Mouse (Mus musculus): ENCODE data around the gene Borcs8. TPM values are rescaled to one million over a fixed set of nuclear protein-coding genes. Genes with fewer than 3 reads are reported as not detected.

Gene Borcs8
- polyA plus RNA-seq, 1 experiment from 2014 or later: 41.9 TPM

- Histone ChIP-seq H3K27ac (ENCODE audit: low read depth, low read length) (no peak overlapping the region), H3K4me1 (replicated peaks; ENCODE audit: control insufficient read depth, insufficient read depth, low read length) (peaks cover 2% of the 10 kb centered on the region; the same call in 1 of the 2 replicates), H3K9me3 (ENCODE audit: control insufficient read depth, low read length) (no peaks in the 10 kb centered on the region), H3K36me3 (ENCODE audit: control insufficient read depth, insufficient read depth, low read length) (peaks cover 1% of the 10 kb centered on the region; the same call in 1 of the 2 replicates), H3K27me3 (ENCODE audit: control insufficient read depth, insufficient read depth, low read length) (no peaks in the 10 kb centered on the region), H3K9ac (ENCODE audit: low read length) (no peak overlapping the region), H3K4me3 (ENCODE audit: low read depth, low read length) (no peak overlapping the region), H3K4me2 (ENCODE audit: low read depth, low read length, severe bottlenecking) (no peak overlapping the region)
- DNase-seq (ENCODE audit: low spot score): no peak
- no peak for ATAC-seq (replicated peaks; ENCODE audit: low FRiP score)
- 74% methylated on average over 3 of the region's 3 CpGs for WGBS
These were observed 10.9 kb upstream of the Borcs8 start for GRCm38 (mm10) chr8:70128435-70128834.

- Histone ChIP-seq H3K4me1 (replicated peaks; ENCODE audit: control insufficient read depth, insufficient read depth, low read length) (peaks cover 2% of the 10 kb centered on the region; the same call in 1 of the 2 replicates), H3K4me2 (ENCODE audit: low read depth, low read length, severe bottlenecking) (no peak overlapping the region), H3K4me3 (ENCODE audit: low read depth, low read length) (no peak overlapping the region), H3K9me3 (ENCODE audit: control insufficient read depth, low read length) (no peaks in the 10 kb centered on the region), H3K27me3 (ENCODE audit: control insufficient read depth, insufficient read depth, low read length) (no peaks in the 10 kb centered on the region), H3K36me3 (ENCODE audit: control insufficient read depth, insufficient read depth, low read length) (peaks cover 5% of the 10 kb centered on the region; the same call in 1 of the 2 replicates), H3K9ac (ENCODE audit: low read length) (no peak overlapping the region), H3K27ac (ENCODE audit: low read depth, low read length) (no peak overlapping the region)
- WGBS: 72% methylated on average over 9 of the region's 9 CpGs
- no peak for DNase-seq (ENCODE audit: low spot score)
- no peak for ATAC-seq (replicated peaks; ENCODE audit: low FRiP score)
These were observed 9.9 kb upstream of the Borcs8 start for GRCm38 (mm10) chr8:70129309-70129952.

- no peak overlapping the region for H3K4me2 ChIP-seq (ENCODE audit: low read depth, low read length, severe bottlenecking)
- peaks cover 2% of the 10 kb centered on the region; the same call in 1 of the 2 replicates for H3K4me1 ChIP-seq (replicated peaks; ENCODE audit: control insufficient read depth, insufficient read depth, low read length)
- H3K9me3 ChIP-seq (ENCODE audit: control insufficient read depth, low read length): no peaks in the 10 kb centered on the region
- no peak overlapping the region for H3K27ac ChIP-seq (ENCODE audit: low read depth, low read length)
- no peaks in the 10 kb centered on the region for H3K27me3 ChIP-seq (ENCODE audit: control insufficient read depth, insufficient read depth, low read length)
- ATAC-seq (replicated peaks; ENCODE audit: low FRiP score) (no peak), DNase-seq (ENCODE audit: low spot score) (no peak)
- peaks cover 8% of the 10 kb centered on the region; the same call in 1 of the 2 replicates for H3K36me3 ChIP-seq (ENCODE audit: control insufficient read depth, insufficient read depth, low read length)
- WGBS: 80% methylated on average over 3 of the region's 3 CpGs
- no peak overlapping the region for H3K9ac ChIP-seq (ENCODE audit: low read length)
- H3K4me3 ChIP-seq (ENCODE audit: low read depth, low read length): no peak overlapping the region
These were observed 9.2 kb upstream of the Borcs8 start for GRCm38 (mm10) chr8:70130066-70130465.

GRCm38 (mm10) chr8:70131166-70131883, 8.0 kb upstream of the Borcs8 start, which contains the start of gene Nr2c2ap:
Nr2c2ap (plus strand) TSS chr8:70131333.
- ATAC-seq (replicated peaks; ENCODE audit: low FRiP score) (peak; percentile 88), DNase-seq (ENCODE audit: low spot score) (peak; percentile 90)
- Histone ChIP-seq H3K9ac (ENCODE audit: low read length) (peak within 1 kb of the TSS; percentile 75), H3K4me3 (ENCODE audit: low read depth, low read length) (peak within 1 kb of the TSS; percentile 75), H3K9me3 (ENCODE audit: control insufficient read depth, low read length) (no peaks in the 10 kb centered on the region), H3K27ac (ENCODE audit: low read depth, low read length) (no peak within 1 kb of the TSS), H3K4me2 (ENCODE audit: low read depth, low read length, severe bottlenecking) (peak within 1 kb of the TSS; percentile 76), H3K4me1 (replicated peaks; ENCODE audit: control insufficient read depth, insufficient read depth, low read length) (peaks cover 2% of the 10 kb centered on the region; the same call in 1 of the 2 replicates), H3K36me3 (ENCODE audit: control insufficient read depth, insufficient read depth, low read length) (peaks cover 16% of the 10 kb centered on the region; the same call in 1 of the 2 replicates), H3K27me3 (ENCODE audit: control insufficient read depth, insufficient read depth, low read length) (no peaks in the 10 kb centered on the region)
- WGBS: 1% methylated on average over 37 of the region's 37 CpGs

GRCm38 (mm10) chr8:70134086-70134485, 5.2 kb upstream of the Borcs8 start:
- Histone ChIP-seq H3K9ac (ENCODE audit: low read length) (no peak overlapping the region), H3K27me3 (ENCODE audit: control insufficient read depth, insufficient read depth, low read length) (no peaks in the 10 kb centered on the region), H3K4me1 (replicated peaks; ENCODE audit: control insufficient read depth, insufficient read depth, low read length) (peaks cover 8% of the 10 kb centered on the region), H3K9me3 (ENCODE audit: control insufficient read depth, low read length) (no peaks in the 10 kb centered on the region), H3K36me3 (ENCODE audit: control insufficient read depth, insufficient read depth, low read length) (peaks cover 16% of the 10 kb centered on the region; the same call in 1 of the 2 replicates), H3K4me2 (ENCODE audit: low read depth, low read length, severe bottlenecking) (no peak overlapping the region), H3K27ac (ENCODE audit: low read depth, low read length) (no peak overlapping the region), H3K4me3 (ENCODE audit: low read depth, low read length) (no peak overlapping the region)
- no peak for ATAC-seq (replicated peaks; ENCODE audit: low FRiP score)
- WGBS: 92% methylated on average over 5 of the region's 5 CpGs
- no peak for DNase-seq (ENCODE audit: low spot score)

GRCm38 (mm10) chr8:70134931-70135330, 4.4 kb upstream of the Borcs8 start:
- H3K36me3 ChIP-seq (ENCODE audit: control insufficient read depth, insufficient read depth, low read length): peaks cover 16% of the 10 kb centered on the region; the same call in 1 of the 2 replicates
- H3K9ac ChIP-seq (ENCODE audit: low read length): no peak overlapping the region
- no peaks in the 10 kb centered on the region for H3K9me3 ChIP-seq (ENCODE audit: control insufficient read depth, low read length)
- H3K27ac ChIP-seq (ENCODE audit: low read depth, low read length): no peak overlapping the region
- no peak overlapping the region for H3K4me3 ChIP-seq (ENCODE audit: low read depth, low read length)
- H3K4me1 ChIP-seq (replicated peaks; ENCODE audit: control insufficient read depth, insufficient read depth, low read length): peaks cover 8% of the 10 kb centered on the region
- ATAC-seq (replicated peaks; ENCODE audit: low FRiP score): no peak
- H3K4me2 ChIP-seq (ENCODE audit: low read depth, low read length, severe bottlenecking): no peak overlapping the region
- DNase-seq (ENCODE audit: low spot score): no peak
- WGBS: 94% methylated on average over 9 of the region's 9 CpGs
- H3K27me3 ChIP-seq (ENCODE audit: control insufficient read depth, insufficient read depth, low read length): no peaks in the 10 kb centered on the region

- WGBS: 88% methylated on average over 4 of the region's 4 CpGs
- H3K4me1 ChIP-seq (replicated peaks; ENCODE audit: control insufficient read depth, insufficient read depth, low read length): peaks cover 14% of the 10 kb centered on the region
- H3K36me3 ChIP-seq (ENCODE audit: control insufficient read depth, insufficient read depth, low read length): peaks cover 16% of the 10 kb centered on the region; the same call in 1 of the 2 replicates
These were observed 2.7 kb upstream of the Borcs8 start for GRCm38 (mm10) chr8:70136591-70136990.

GRCm38 (mm10) chr8:70137890-70138289, 1.4 kb upstream of the Borcs8 start:
- H3K4me2 ChIP-seq (ENCODE audit: low read depth, low read length, severe bottlenecking): peak overlapping the region; percentile 74
- peaks cover 16% of the 10 kb centered on the region; the same call in 1 of the 2 replicates for H3K36me3 ChIP-seq (ENCODE audit: control insufficient read depth, insufficient read depth, low read length)
- peak overlapping the region; percentile 69; the same call in 1 of the 2 replicates for H3K4me3 ChIP-seq (ENCODE audit: low read depth, low read length)
- DNase-seq (ENCODE audit: low spot score) (no peak), ATAC-seq (replicated peaks; ENCODE audit: low FRiP score) (no peak)
- no peaks in the 10 kb centered on the region for H3K9me3 ChIP-seq (ENCODE audit: control insufficient read depth, low read length)
- H3K27ac ChIP-seq (ENCODE audit: low read depth, low read length): no peak overlapping the region
- H3K27me3 ChIP-seq (ENCODE audit: control insufficient read depth, insufficient read depth, low read length): no peaks in the 10 kb centered on the region
- no peak overlapping the region; the same call in 1 of the 2 replicates for H3K9ac ChIP-seq (ENCODE audit: low read length)
- peaks cover 12% of the 10 kb centered on the region for H3K4me1 ChIP-seq (replicated peaks; ENCODE audit: control insufficient read depth, insufficient read depth, low read length)
- 80% methylated on average over 4 of the region's 4 CpGs for WGBS

More at GRCm38 (mm10) chr8:70136591-70136990, 2.7 kb upstream of the Borcs8 start:
- no peak overlapping the region for H3K27ac ChIP-seq (ENCODE audit: low read depth, low read length)
- no peak overlapping the region for H3K4me2 ChIP-seq (ENCODE audit: low read depth, low read length, severe bottlenecking)
- no peak overlapping the region for H3K9ac ChIP-seq (ENCODE audit: low read length)
- no peak overlapping the region for H3K4me3 ChIP-seq (ENCODE audit: low read depth, low read length)
- H3K9me3 ChIP-seq (ENCODE audit: control insufficient read depth, low read length): no peaks in the 10 kb centered on the region
- DNase-seq (ENCODE audit: low spot score) (no peak), ATAC-seq (replicated peaks; ENCODE audit: low FRiP score) (no peak)
- H3K27me3 ChIP-seq (ENCODE audit: control insufficient read depth, insufficient read depth, low read length): no peaks in the 10 kb centered on the region

Data from forebrain, embryonic 11.5 days (tissue).